Comparison of ENCODE assay signal across 22 mouse cellular contexts in genomic region chr2:35477321-35477720, GRCm38 (mm10). TPM values are rescaled to one million over a fixed set of nuclear protein-coding genes. Genes with fewer than 3 reads are reported as not detected.
A peak's percentile ranks its signal among the peaks of the same experiment; 100 is the strongest.
DNase-seq lines count a peak whose midpoint lies in the region; ATAC-seq lines count a peak whose summit lies in the region.
"Had no signal": no experiment of that assay in that cellular context is flagged by ENCODE, and none has a peak within 500 bp of the region (broad histone marks: within the 10 kb centered on the region; RNA-seq: fewer than 3 reads in every experiment).

No protein-coding gene starts in this region.

- H3K9ac ChIP-seq in forebrain, embryonic 15.5 days (replicated peaks) = no peak overlapping the region
- no peak overlapping the region for H3K9ac ChIP-seq in forebrain, embryonic 12.5 days
- H3K9ac ChIP-seq: hindbrain, embryonic 12.5 days; neural tube, embryonic 15.5 days had no signal

- H3K27me3 ChIP-seq in forebrain, embryonic 15.5 days = no peaks in the 10 kb centered on the region
- no peaks in the 10 kb centered on the region for H3K27me3 ChIP-seq in forebrain, embryonic 12.5 days
- H3K27me3 ChIP-seq: hindbrain, embryonic 12.5 days; neural tube, embryonic 15.5 days had no signal

- no peak overlapping the region for H3K4me2 ChIP-seq in forebrain, embryonic 15.5 days (replicated peaks)
- H3K4me2 ChIP-seq in forebrain, embryonic 12.5 days = no peak overlapping the region
- H3K4me2 ChIP-seq: hindbrain, embryonic 12.5 days; neural tube, embryonic 15.5 days had no signal

- 0 out of 2 replicates have a peak, but pooled peaks cover 3% of the 10 kb centered on the region for H3K4me1 ChIP-seq in forebrain, embryonic 15.5 days
- peaks cover 9% of the 10 kb centered on the region for H3K4me1 ChIP-seq in forebrain, embryonic 12.5 days
- H3K4me1 ChIP-seq: neural tube, embryonic 15.5 days had no signal

- ATAC-seq in forebrain, embryonic 15.5 days (replicated peaks) = 0 out of 2 replicates have a peak, but pooled peaks have one; percentile 29
- no peak for ATAC-seq in forebrain, embryonic 12.5 days (ENCODE audit: low FRiP score)
- ATAC-seq: CD4-positive, CD25-positive, alpha-beta regulatory T cell, adult 4 months; intestine, embryonic 16.5 days had no signal

- no peak overlapping the region for H3K27ac ChIP-seq in forebrain, embryonic 15.5 days (replicated peaks)
- no peak overlapping the region for H3K27ac ChIP-seq in forebrain, embryonic 12.5 days
- H3K27ac ChIP-seq: embryonic facial prominence, embryonic 10.5 days; hindbrain, embryonic 12.5 days; midbrain, embryonic 10.5 days; neural tube, embryonic 15.5 days had no signal

- no peaks in the 10 kb centered on the region for H3K9me3 ChIP-seq in forebrain, embryonic 15.5 days
- no peaks in the 10 kb centered on the region for H3K9me3 ChIP-seq in forebrain, embryonic 12.5 days
- H3K9me3 ChIP-seq: embryonic facial prominence, embryonic 10.5 days; hindbrain, embryonic 12.5 days; midbrain, embryonic 10.5 days; neural tube, embryonic 15.5 days had no signal

- 76% methylated on average over 6 of the region's 6 CpGs for WGBS in forebrain, embryonic 15.5 days
- 92% methylated on average over 6 of the region's 6 CpGs for WGBS in forebrain, embryonic 12.5 days

- peak; percentile 43 for DNase-seq in right cerebral cortex, postnatal 4 days
- no peak for DNase-seq in right cerebral cortex, adult 2 months (ENCODE audit: low spot score in 2 of 2)
- DNase-seq in layer of hippocampus, postnatal 10 days (ENCODE audit: low spot score in 2 of 2) = peak; percentile 42 to 48
- no peak for DNase-seq in lung, postnatal 25 days (ENCODE audit: low spot score)
- DNase-seq in B cell, adult 2 months = no peak
- DNase-seq in kidney, postnatal 10 days = no peak
- DNase-seq: adrenal gland, postnatal 25 days; cerebellum, adult 11 months; cerebellum, postnatal 10 days; gastrocnemius, postnatal 25 days; heart, adult 18-20 months; kidney, postnatal 36 days; right cerebral cortex, adult 18-20 months; spleen, adult 18-20 months had no signal

- no peak overlapping the region for H3K4me3 ChIP-seq in forebrain, embryonic 15.5 days
- H3K4me3 ChIP-seq in forebrain, embryonic 12.5 days (replicated peaks) = no peak overlapping the region
- H3K4me3 ChIP-seq: embryonic facial prominence, embryonic 10.5 days; hindbrain, embryonic 12.5 days; midbrain, embryonic 10.5 days; neural tube, embryonic 15.5 days had no signal

- no peaks in the 10 kb centered on the region for H3K36me3 ChIP-seq in forebrain, embryonic 15.5 days
- no peaks in the 10 kb centered on the region for H3K36me3 ChIP-seq in forebrain, embryonic 12.5 days (replicated peaks)
- H3K36me3 ChIP-seq: embryonic facial prominence, embryonic 10.5 days; hindbrain, embryonic 12.5 days; midbrain, embryonic 10.5 days; neural tube, embryonic 15.5 days had no signal

RNA-seq across cellular contexts. Expression of gene Ggta1, which starts 14.3 kb away (rescaled TPM):
- polyA plus RNA-seq in forebrain, embryonic 15.5 days (2015; fragmentation: Nextera tagmentation; extraction: Ambion mirVana) = 4.8 and 5.8 TPM in 2 replicates
- 4.7 and 4.9 TPM in 2 replicates for polyA plus RNA-seq in forebrain, embryonic 12.5 days (2016; fragmentation: Nextera tagmentation; extraction: Ambion mirVana)
- total RNA-seq in layer of hippocampus, postnatal 10 days (2021) = 1 to 10 TPM; 4.7 to 6.1 TPM

Comparison
In these comparisons a context has a peak if more than half of its experiments do, and no peak if none do; other contexts are left out.
1. DNase-seq: peak in right cerebral cortex, postnatal 4 days (single experiment) and layer of hippocampus, postnatal 10 days (2 of 2); none in right cerebral cortex, adult 2 months (0 of 2), lung, postnatal 25 days (single experiment), B cell, adult 2 months (0 of 2) and kidney, postnatal 10 days (single experiment).